Mouse (Mus musculus) MEL (cell line): ENCODE data around the gene Tmc8. TPM values are rescaled to one million over a fixed set of nuclear protein-coding genes. Genes with fewer than 3 reads are reported as not detected.
A peak's percentile ranks its signal among the peaks of the same experiment; 100 is the strongest.

ENCODE experiments used
- DNase-seq: peaks from one replicate; pipeline ENCODE4 v3.0.0; 2011; ENCODE audit warnings: low read depth, low spot score
- H3K27ac ChIP-seq: 2 replicates; pipeline ENCODE4 v1.5.1; 2012; ENCODE audit warnings: low read depth, mild to moderate bottlenecking, control low read depth, low read length, moderate library complexity; ENCODE audit not compliant: control insufficient read depth
- H3K27me3 ChIP-seq, 2 experiments: fragments of 150-350 bp in 1 of 2; sonication (generic) in 1 of 2; 2 replicates each; pipeline ENCODE4 v1.6.1; 2012; ENCODE audit warnings: low read length in 2 of 2, mild to moderate bottlenecking in 2 of 2, improper control_type of control experiment in 1 of 2, moderate library complexity in 1 of 2; ENCODE audit not compliant: insufficient read depth in 2 of 2, control insufficient read depth in 1 of 2
- H3K36me3 ChIP-seq, 2 experiments: 2 replicates each; pipeline ENCODE4 v1.6.1; 2012 to 2014; ENCODE audit warnings: low read length in 2 of 2, improper control_type of control experiment in 1 of 2, inconsistent platforms in 1 of 2, mild to moderate bottlenecking in 1 of 2; ENCODE audit not compliant: insufficient read depth in 2 of 2, control insufficient read depth in 1 of 2
- H3K4me1 ChIP-seq, 2 experiments: fragments of 150-350 bp in 1 of 2; sonication (generic) in 1 of 2; 2 replicates each; pipeline ENCODE4 v1.6.1; 2012; ENCODE audit warnings: low read length in 2 of 2, improper control_type of control experiment in 1 of 2, mild to moderate bottlenecking in 1 of 2; ENCODE audit not compliant: insufficient read depth in 2 of 2, control insufficient read depth in 1 of 2
- H3K4me3 ChIP-seq, 2 experiments: fragments of 150-350 bp in 1 of 2; sonication (generic) in 1 of 2; 2 replicates each; pipeline ENCODE4 v1.5.1; 2012; ENCODE audit warnings: low read depth in 2 of 2, low read length in 2 of 2, mild to moderate bottlenecking in 2 of 2, moderate library complexity in 2 of 2, control low read depth in 1 of 2, improper control_type of control experiment in 1 of 2; ENCODE audit not compliant: control insufficient read depth in 1 of 2, insufficient read depth in 1 of 2
- H3K79me2 ChIP-seq: 2 replicates; pipeline ENCODE4 v1.6.1; 2012; ENCODE audit warnings: mild to moderate bottlenecking, low read length, moderate library complexity; ENCODE audit not compliant: control insufficient read depth, poor library complexity, insufficient read depth
- H3K9ac ChIP-seq: 2 replicates; pipeline ENCODE4 v1.6.1; 2012; ENCODE audit warnings: low read depth, mild to moderate bottlenecking, control low read depth, low read length, moderate library complexity; ENCODE audit not compliant: control insufficient read depth, poor library complexity, severe bottlenecking
- H3K9me3 ChIP-seq: fragments of 150-350 bp; sonication (generic); replicated peaks from 2 replicates; pipeline ENCODE4 v1.6.1; 2012; ENCODE audit warnings: mild to moderate bottlenecking, low read length, improper control_type of control experiment, moderate library complexity; ENCODE audit not compliant: insufficient read depth
- CTCF ChIP-seq, 3 experiments: IDR thresholded peaks in 2 of 3; conservative IDR thresholded peaks in 1 of 3; 2 replicates each; pipeline ENCODE4 v1.5.1; 2011 to 2012; ENCODE audit warnings: low read length in 3 of 3, low read depth in 2 of 3, mild to moderate bottlenecking in 2 of 3, improper control_type of control experiment in 1 of 3, inconsistent platforms in 1 of 3, mixed read lengths in 1 of 3, moderate library complexity in 1 of 3; ENCODE audit not compliant: control insufficient read depth in 1 of 3, insufficient read depth in 1 of 3, poor library complexity in 1 of 3, severe bottlenecking in 1 of 3
- E2F4 ChIP-seq: IDR thresholded peaks from 2 replicates; pipeline ENCODE4 v1.6.1; 2011; ENCODE audit warnings: low read depth, low read length, improper control_type of control experiment, borderline replicate concordance
- EP300 ChIP-seq, 2 experiments: IDR thresholded peaks; 2 replicates each; pipeline ENCODE4 v1.6.1; 2011; ENCODE audit warnings: improper control_type of control experiment in 2 of 2, low read length in 2 of 2, low read depth in 1 of 2, mild to moderate bottlenecking in 1 of 2
- ETS1 ChIP-seq: IDR thresholded peaks from 2 replicates; pipeline ENCODE4 v1.6.1; 2012; ENCODE audit warnings: low read depth, mild to moderate bottlenecking, inconsistent platforms, low read length, improper control_type of control experiment, moderate library complexity
- GATA1 ChIP-seq: IDR thresholded peaks from 2 replicates; pipeline ENCODE4 v1.6.1; 2011; ENCODE audit warnings: low read depth, low read length, improper control_type of control experiment
- JUND ChIP-seq: IDR thresholded peaks from 2 replicates; pipeline ENCODE4 v1.6.1; 2011; ENCODE audit warnings: low read depth, mild to moderate bottlenecking, improper control_type of control experiment, low read length
- KAT2A ChIP-seq: conservative IDR thresholded peaks from 2 replicates; pipeline ENCODE4 v1.6.1; 2012; ENCODE audit warnings: low read depth, low read length, improper control_type of control experiment, inconsistent platforms
- MAFK ChIP-seq: IDR thresholded peaks from 2 replicates; pipeline ENCODE4 v1.6.1; 2011; ENCODE audit warnings: low read depth, mild to moderate bottlenecking, low read length, improper control_type of control experiment, borderline replicate concordance
- MAZ ChIP-seq: IDR thresholded peaks from 2 replicates; pipeline ENCODE4 v1.6.1; 2012; ENCODE audit warnings: low read depth, mild to moderate bottlenecking, inconsistent platforms, low read length, improper control_type of control experiment
- NELFE ChIP-seq: IDR thresholded peaks from 2 replicates; pipeline ENCODE4 v1.6.1; 2011; ENCODE audit warnings: low read depth, low read length, improper control_type of control experiment
- NRF1 ChIP-seq: IDR thresholded peaks from 2 replicates; pipeline ENCODE4 v1.6.1; 2014; ENCODE audit warnings: low read depth, mild to moderate bottlenecking, inconsistent platforms, low read length, improper control_type of control experiment, moderate library complexity; ENCODE audit not compliant: poor library complexity, insufficient read depth, severe bottlenecking
- POLR2A ChIP-seq, 2 experiments: IDR thresholded peaks; 2 replicates each; pipeline ENCODE4 v1.6.1; 2011 to 2012; ENCODE audit warnings: low read length in 2 of 2, mild to moderate bottlenecking in 2 of 2, control low read depth in 1 of 2, improper control_type of control experiment in 1 of 2, low read depth in 1 of 2, moderate library complexity in 1 of 2; ENCODE audit not compliant: control insufficient read depth in 1 of 2, insufficient read depth in 1 of 2, poor library complexity in 1 of 2
- POLR2AphosphoS2 ChIP-seq: IDR thresholded peaks from 2 replicates; pipeline ENCODE4 v1.6.1; 2011; ENCODE audit warnings: low read length, improper control_type of control experiment
- RAD21 ChIP-seq: IDR thresholded peaks from 2 replicates; pipeline ENCODE4 v1.6.1; 2011; ENCODE audit warnings: mild to moderate bottlenecking, low read depth, low read length, improper control_type of control experiment
- SIN3A ChIP-seq: IDR thresholded peaks from 2 replicates; pipeline ENCODE4 v1.6.1; 2012; ENCODE audit warnings: low read length, improper control_type of control experiment, inconsistent platforms
- SMC3 ChIP-seq: IDR thresholded peaks from 2 replicates; pipeline ENCODE4 v1.6.1; 2011; ENCODE audit warnings: low read depth, low read length, improper control_type of control experiment
- TAL1 ChIP-seq: IDR thresholded peaks from 2 replicates; pipeline ENCODE4 v1.6.1; 2012; ENCODE audit warnings: mild to moderate bottlenecking, inconsistent platforms, low read length, moderate library complexity, mixed read lengths
- TBP ChIP-seq: IDR thresholded peaks from 2 replicates; pipeline ENCODE4 v1.8.0; 2011; ENCODE audit warnings: low read depth, low read length, improper control_type of control experiment
- TCF12 ChIP-seq: IDR thresholded peaks from 2 replicates; pipeline ENCODE4 v1.6.1; 2014; ENCODE audit warnings: low read depth, mild to moderate bottlenecking, inconsistent platforms, low read length, improper control_type of control experiment, moderate library complexity
- UBTF ChIP-seq: IDR thresholded peaks from 2 replicates; pipeline ENCODE4 v1.6.1; 2012; ENCODE audit warnings: low read depth, mild to moderate bottlenecking, inconsistent platforms, low read length, improper control_type of control experiment, moderate library complexity, borderline replicate concordance; ENCODE audit not compliant: insufficient read depth
- USF1 ChIP-seq: IDR thresholded peaks from 2 replicates; pipeline ENCODE4 v1.6.1; 2014; ENCODE audit warnings: low read depth, mild to moderate bottlenecking, inconsistent platforms, low read length, improper control_type of control experiment, moderate library complexity
- ZC3H11A ChIP-seq: IDR thresholded peaks from 2 replicates; pipeline ENCODE4 v1.6.1; 2012; ENCODE audit warnings: low read depth, mild to moderate bottlenecking, inconsistent platforms, low read length, improper control_type of control experiment
- ZMIZ1 ChIP-seq: IDR thresholded peaks from 2 replicates; pipeline ENCODE4 v1.6.1; 2012; ENCODE audit warnings: low read depth, mild to moderate bottlenecking, inconsistent platforms, low read length, improper control_type of control experiment, moderate library complexity
- polyA plus RNA-seq, 2 experiments: library from polyadenylated mRNA; stranded (reverse) in 1 of 2; unstranded in 1 of 2; fragments of >175 nt in 1 of 2; fragments of >200 nt in 1 of 2; gene quantifications; 2 replicates each; pipeline versions ENCODE4 v1.2.1 to v1.2.4; 2012; ENCODE audit warnings: low replicate concordance in 2 of 2, low read depth in 1 of 2; ENCODE audit not compliant: insufficient read length in 2 of 2, insufficient read depth in 1 of 2, missing spikeins in 1 of 2
- total RNA-seq: library from RNA; depleted of rRNA; stranded (reverse); fragments of 300-350 nt; gene quantifications from 2 replicates; pipeline ENCODE4 v1.2.3, GENCODE M21; 2012

Tmc8 gene
- total and polyA plus RNA-seq, 3 experiments = 15.4 to 23.5 TPM; not detected in 1

- Histone ChIP-seq H3K27ac (no peak overlapping the region), H3K9me3 (no peaks in the 10 kb centered on the region), H3K9ac (no peak overlapping the region), H3K36me3 (no peaks in the 10 kb centered on the region), H3K4me1 (no peaks in the 10 kb centered on the region), H3K27me3 (no peaks in the 10 kb centered on the region), H3K79me2 (no peaks in the 10 kb centered on the region), H3K4me3 (no peak overlapping the region)
- no peak for TF ChIP-seq EP300 (IDR thresholded peaks at IDR 0.05; ENCODE audit: low read depth in 1 of 2, low read length in 2 of 2)
- no peak for TF ChIP-seq MAZ
- 0 out of 2 replicates have a peak, but pooled peaks have one; percentile 20 for TF ChIP-seq SIN3A
- no peak for TF ChIP-seq TBP
- TF ChIP-seq RAD21 = peak; percentile 69
- TF ChIP-seq NELFE = no peak
- TF ChIP-seq POLR2A (IDR thresholded peaks at IDR 0.05; ENCODE audit: control insufficient read depth in 1 of 2, insufficient read depth in 1 of 2, low read depth in 1 of 2, low read length in 2 of 2, poor library complexity in 1 of 2) = no peak
- no peak for TF ChIP-seq ZMIZ1
- no peak for TF ChIP-seq TAL1
- peak; percentile 52; the same call in 1 of the 2 replicates for TF ChIP-seq ZC3H11A
- TF ChIP-seq POLR2AphosphoS2 = no peak
- TF ChIP-seq E2F4 = no peak
- no peak for TF ChIP-seq TCF12
- no peak for TF ChIP-seq JUND
- peak; percentile 60 for TF ChIP-seq SMC3
- no peak for TF ChIP-seq MAFK
- TF ChIP-seq USF1 = no peak
- no peak for TF ChIP-seq ETS1
- TF ChIP-seq CTCF (IDR thresholded peaks at IDR 0.05 in 2 of 3, conservative IDR thresholded peaks at IDR 0.05 in 1 of 3; ENCODE audit: control insufficient read depth in 1 of 3, insufficient read depth in 1 of 3, low read depth in 2 of 3, low read length in 3 of 3, poor library complexity in 1 of 3, severe bottlenecking in 1 of 3) = peak; percentile 89 to 97 (median 92)
- TF ChIP-seq KAT2A = no peak
- no peak for TF ChIP-seq GATA1
- TF ChIP-seq NRF1 = no peak
- TF ChIP-seq UBTF = no peak
- peak; percentile 77 for DNase-seq
Measured at GRCm38 (mm10) chr11:117790286-117790685, 8.4 kb downstream of the Tmc8 start.
